Mouse (Mus musculus): ENCODE results near the gene Hist1h2af.
"Not testable (repeated sequence)": the region's sequence is repeated elsewhere in the genome, so short reads cannot be mapped to it uniquely, and the experiment has no call there.

Gene Hist1h2af

GRCm38 (mm10) chr13:23554925-23555838, 21.5 kb downstream of the Hist1h2af start:
- DNase-seq (ENCODE audit: low read depth, low spot score), result peak; percentile 88

- peak; percentile 96 for DNase-seq (ENCODE audit: low read depth, low spot score)
These were observed 22.2 kb downstream of the Hist1h2af start for GRCm38 (mm10) chr13:23555839-23556416.

- DNase-seq (ENCODE audit: low read depth, low spot score), result no peak
These were observed 23.2 kb downstream of the Hist1h2af start for GRCm38 (mm10) chr13:23556906-23557305.

- not testable (repeated sequence) for DNase-seq (ENCODE audit: low read depth, low spot score)
These were observed 27.0 kb downstream of the Hist1h2af start for GRCm38 (mm10) chr13:23560699-23561098.

GRCm38 (mm10) chr13:23561531-23561882, 27.8 kb downstream of the Hist1h2af start:
- not testable (repeated sequence) for DNase-seq (ENCODE audit: low read depth, low spot score)

- peak; percentile 97 for DNase-seq (ENCODE audit: low read depth, low spot score)
These were observed 28.4 kb downstream of the Hist1h2af start, which contains the start of gene Hist1h3e for GRCm38 (mm10) chr13:23561883-23562659. TSS of gene Hist1h3e (minus strand) at chr13:23562369.

GRCm38 (mm10) chr13:23562699-23563462, 29.2 kb downstream of the Hist1h2af start:
- peak; percentile 84 for DNase-seq (ENCODE audit: low read depth, low spot score)

GRCm38 (mm10) chr13:23564482-23564881, 30.8 kb downstream of the Hist1h2af start:
- DNase-seq (ENCODE audit: low read depth, low spot score), result no peak

- peak; percentile 40 for DNase-seq (ENCODE audit: low read depth, low spot score)
These were observed 36.7 kb downstream of the Hist1h2af start for GRCm38 (mm10) chr13:23570261-23571021.

GRCm38 (mm10) chr13:23571022-23571503, 37.4 kb downstream of the Hist1h2af start, which contains the start of the genes Hist1h2ae and Hist1h2bg:
TSS of gene Hist1h2ae (minus strand) at chr13:23571220.
TSS of gene Hist1h2bg (plus strand) at chr13:23571396.
- DNase-seq (ENCODE audit: low read depth, low spot score), result peak; percentile 94

- not testable (repeated sequence) for DNase-seq (ENCODE audit: low read depth, low spot score)
These were observed 38.0 kb downstream of the Hist1h2af start for GRCm38 (mm10) chr13:23571504-23572217.

GRCm38 (mm10) chr13:23572218-23573033, 38.7 kb downstream of the Hist1h2af start:
- peak; percentile 56 for DNase-seq (ENCODE audit: low read depth, low spot score)

- DNase-seq (ENCODE audit: low read depth, low spot score), result peak; percentile 43
These were observed 39.6 kb downstream of the Hist1h2af start for GRCm38 (mm10) chr13:23573034-23573897.

- peak; percentile 99 for DNase-seq (ENCODE audit: low read depth, low spot score)
These were observed 40.3 kb downstream of the Hist1h2af start, which contains the start of the genes Hist1h2bf and Hist1h2ad for GRCm38 (mm10) chr13:23573898-23574524. TSS of gene Hist1h2bf (minus strand) at chr13:23574196. TSS of gene Hist1h2ad (plus strand) at chr13:23574381.

GRCm38 (mm10) chr13:23574546-23575170, 41.0 kb downstream of the Hist1h2af start:
- DNase-seq (ENCODE audit: low read depth, low spot score), result peak; percentile 61

GRCm38 (mm10) chr13:23575271-23575851, 41.7 kb downstream of the Hist1h2af start, which contains the start of gene Hist1h3d:
TSS of gene Hist1h3d (plus strand) at chr13:23575763.
- peak; percentile 86 for DNase-seq (ENCODE audit: low read depth, low spot score)

Data from ZHBTc4 (cell line).